ENCODE assay signal across 8 mouse cellular contexts in genomic region chr10:69571422-69571821, GRCm38 (mm10).
A peak's percentile ranks its signal among the peaks of the same experiment; 100 is the strongest.
DNase-seq lines count a peak whose midpoint lies in the region; ATAC-seq lines count a peak whose summit lies in the region.

No protein-coding gene starts in this region.

- no peaks in the 10 kb centered on the region for H3K27me3 ChIP-seq in heart, embryonic 11.5 days (ENCODE audit: control insufficient read depth, insufficient read depth, low read length)
- no peaks in the 10 kb centered on the region for H3K27me3 ChIP-seq in forebrain, embryonic 16.5 days (replicated peaks; ENCODE audit: control insufficient read depth, insufficient read depth, low read length)
- peaks cover 15% of the 10 kb centered on the region for H3K27me3 ChIP-seq in liver, embryonic 15.5 days

- no peak for ATAC-seq in heart, embryonic 11.5 days (replicated peaks; ENCODE audit: insufficient number of reproducible peaks, low FRiP score, low TSS enrichment)
- ATAC-seq in forebrain, embryonic 16.5 days: no peak
- no peak for ATAC-seq in liver, embryonic 15.5 days (ENCODE audit: insufficient read depth)

- peaks cover 31% of the 10 kb centered on the region for H3K4me1 ChIP-seq in heart, embryonic 11.5 days (ENCODE audit: control insufficient read depth, insufficient read depth, low read length)
- peaks cover 51% of the 10 kb centered on the region for H3K4me1 ChIP-seq in forebrain, embryonic 16.5 days (replicated peaks; ENCODE audit: control insufficient read depth, insufficient read depth, low read length)
- H3K4me1 ChIP-seq in liver, embryonic 15.5 days (replicated peaks): no peaks in the 10 kb centered on the region

- H3K9me3 ChIP-seq in heart, embryonic 11.5 days (replicated peaks; ENCODE audit: control insufficient read depth, low read length): no peaks in the 10 kb centered on the region
- no peaks in the 10 kb centered on the region for H3K9me3 ChIP-seq in forebrain, embryonic 16.5 days (ENCODE audit: control insufficient read depth, low read length)
- no peaks in the 10 kb centered on the region for H3K9me3 ChIP-seq in liver, embryonic 15.5 days (replicated peaks)

- H3K36me3 ChIP-seq in heart, embryonic 11.5 days (ENCODE audit: control insufficient read depth, insufficient read depth, low read length): no peaks in the 10 kb centered on the region
- H3K36me3 ChIP-seq in forebrain, embryonic 16.5 days (ENCODE audit: control insufficient read depth, insufficient read depth): no peaks in the 10 kb centered on the region
- no peaks in the 10 kb centered on the region for H3K36me3 ChIP-seq in liver, embryonic 15.5 days (replicated peaks)

- WGBS in heart, embryonic 11.5 days (ENCODE audit: insufficient replicate concordance): 4% methylated on average over 8 of the region's 8 CpGs
- WGBS in forebrain, embryonic 16.5 days: 2% methylated on average over 8 of the region's 8 CpGs
- 2% methylated on average over 8 of the region's 8 CpGs for WGBS in liver, embryonic 15.5 days (ENCODE audit: insufficient replicate concordance)

- H3K4me2 ChIP-seq in heart, embryonic 11.5 days: peak overlapping the region; percentile 68
- H3K4me2 ChIP-seq in forebrain, embryonic 16.5 days (ENCODE audit: low read length): peak overlapping the region; percentile 51
- H3K4me2 ChIP-seq in liver, embryonic 15.5 days: peak overlapping the region; percentile 50

- H3K9ac ChIP-seq in heart, embryonic 11.5 days (ENCODE audit: low read depth, low read length): peak overlapping the region; percentile 60
- no peak overlapping the region; the same call in 1 of the 2 replicates for H3K9ac ChIP-seq in forebrain, embryonic 16.5 days (replicated peaks; ENCODE audit: low read depth, low read length)
- H3K9ac ChIP-seq in liver, embryonic 15.5 days: no peak overlapping the region

- H3K27ac ChIP-seq in heart, embryonic 11.5 days (ENCODE audit: low read depth, low read length): 0 out of 2 replicates have a peak overlapping the region, but pooled peaks have one; percentile 22
- H3K27ac ChIP-seq in forebrain, embryonic 16.5 days (ENCODE audit: low read length): no peak overlapping the region
- no peak overlapping the region for H3K27ac ChIP-seq in liver, embryonic 15.5 days (replicated peaks)

- intact Hi-C loops in gastrocnemius, postnatal 36 days (cut with DNase I): no loop called here

- peak overlapping the region; percentile 26 for H3K4me3 ChIP-seq in heart, embryonic 11.5 days (ENCODE audit: low read depth, low read length)
- peak overlapping the region; percentile 6 for H3K4me3 ChIP-seq in forebrain, embryonic 16.5 days (replicated peaks; ENCODE audit: low read length)
- peak overlapping the region; percentile 31 for H3K4me3 ChIP-seq in liver, embryonic 15.5 days (replicated peaks)

- DNase-seq in heart, adult 9 months (ENCODE audit: low spot score in 2 of 2): no peak
- peak; percentile 23 for DNase-seq in R1 (ENCODE audit: low read depth, low spot score)
- DNase-seq in urinary bladder, postnatal 4 days (ENCODE audit: low spot score in 2 of 2): no peak
- DNase-seq in B cell, adult 2 months: no peak
- DNase-seq in gastrocnemius, postnatal 36 days: no peak
